Comparison of ENCODE assay signal across 16 mouse cellular contexts in the genomic region with DNA sequence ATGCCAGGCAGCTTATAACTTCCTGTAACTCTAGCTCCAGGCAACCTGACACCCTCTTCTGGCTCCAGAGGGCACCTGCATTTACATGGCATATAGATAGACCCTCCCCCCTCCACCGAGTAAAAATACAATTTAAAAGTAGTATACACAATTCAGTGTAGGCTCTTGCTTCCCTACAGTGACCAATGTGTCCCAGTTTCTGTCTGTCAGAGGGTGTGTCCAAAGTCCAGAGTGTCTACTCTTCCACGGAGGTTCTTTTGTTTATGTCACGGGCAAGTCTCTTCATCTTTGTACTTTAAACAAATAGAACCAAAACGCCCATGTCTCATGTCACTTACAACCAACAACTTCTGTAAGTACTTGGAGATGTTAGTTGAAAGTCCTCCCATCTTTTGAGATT.
"Had no signal": no experiment of that assay in that cellular context is flagged by ENCODE, and none has a peak within 500 bp of the region (broad histone marks: within the 10 kb centered on the region; RNA-seq: fewer than 3 reads in every experiment).

No protein-coding gene starts in this region.

- H3K9ac ChIP-seq: limb, embryonic 15.5 days; liver, embryonic 14.5 days; neural tube, embryonic 12.5 days had no signal

- H3K27ac ChIP-seq: left cerebral cortex, adult 2 months; limb, embryonic 15.5 days; liver, embryonic 14.5 days; midbrain, embryonic 10.5 days; neural tube, embryonic 12.5 days had no signal

- DNase-seq: kidney, adult 8-10 months; kidney, postnatal 10 days; lung, adult 2 months; lung, postnatal 4 days; midbrain, embryonic 14.5 days; retina, postnatal 1 day; right cerebral cortex, postnatal 4 days; spleen, adult 18-20 months; thymus, adult 2 months; thymus, postnatal 25 days had no signal

- H3K9me3 ChIP-seq: limb, embryonic 15.5 days; midbrain, embryonic 10.5 days; neural tube, embryonic 12.5 days had no signal

- H3K4me2 ChIP-seq: limb, embryonic 15.5 days; neural tube, embryonic 12.5 days had no signal

- H3K36me3 ChIP-seq: limb, embryonic 15.5 days; midbrain, embryonic 10.5 days; neural tube, embryonic 12.5 days had no signal

- H3K4me3 ChIP-seq: left cerebral cortex, adult 2 months; limb, embryonic 15.5 days; midbrain, embryonic 10.5 days; myocyte; neural tube, embryonic 12.5 days had no signal
